ENCODE assay signal across 26 mouse cellular contexts in genomic region chr9:41801376-41801775, GRCm38 (mm10).
A peak's percentile ranks its signal among the peaks of the same experiment; 100 is the strongest.
DNase-seq lines count a peak whose midpoint lies in the region; ATAC-seq and TF ChIP-seq lines count a peak whose summit lies in the region.
"Had no signal": no experiment of that assay in that cellular context is flagged by ENCODE, and none has a peak within 500 bp of the region (broad histone marks: within the 10 kb centered on the region; RNA-seq: fewer than 3 reads in every experiment).

No protein-coding gene starts in this region.

- H3K4me1 ChIP-seq in kidney, postnatal 0 days (replicated peaks; ENCODE audit: insufficient read depth, low read length): 0 out of 2 replicates have a peak, but pooled peaks cover 12% of the 10 kb centered on the region
- H3K4me1 ChIP-seq: liver, embryonic 15.5 days had no signal

- TF ChIP-seq CTCF in kidney, postnatal 0 days (IDR thresholded peaks at IDR 0.05; ENCODE audit: low read depth): no peak

- no peak overlapping the region for H3K4me2 ChIP-seq in kidney, postnatal 0 days (ENCODE audit: low read length)
- H3K4me2 ChIP-seq: forebrain, embryonic 13.5 days; heart, embryonic 15.5 days; hindbrain, embryonic 13.5 days; kidney, embryonic 15.5 days; liver, embryonic 15.5 days; lung, embryonic 15.5 days; neural tube, embryonic 13.5 days had no signal

- WGBS in kidney, postnatal 0 days: 51% methylated on average over 4 of the region's 4 CpGs

- H3K36me3 ChIP-seq in kidney, postnatal 0 days (ENCODE audit: insufficient read depth, low read length): no peaks in the 10 kb centered on the region
- H3K36me3 ChIP-seq: heart, embryonic 10.5 days; heart, embryonic 15.5 days; hindbrain, embryonic 13.5 days; kidney, embryonic 15.5 days; liver, embryonic 15.5 days; lung, embryonic 15.5 days; midbrain, embryonic 10.5 days; neural tube, embryonic 13.5 days had no signal

- H3K9ac ChIP-seq in kidney, postnatal 0 days (ENCODE audit: low read depth, low read length): no peak overlapping the region
- H3K9ac ChIP-seq: forebrain, embryonic 13.5 days; heart, embryonic 15.5 days; hindbrain, embryonic 13.5 days; kidney, embryonic 15.5 days; liver, embryonic 15.5 days; lung, embryonic 15.5 days; neural tube, embryonic 13.5 days had no signal

- intact Hi-C loops in heart, postnatal 36 days (cut with DNase I): no loop called here

- no peaks in the 10 kb centered on the region for H3K27me3 ChIP-seq in kidney, postnatal 0 days (ENCODE audit: insufficient read depth, low read length)
- H3K27me3 ChIP-seq: forebrain, embryonic 13.5 days; heart, embryonic 15.5 days; hindbrain, embryonic 13.5 days; kidney, embryonic 15.5 days; liver, embryonic 15.5 days; lung, embryonic 15.5 days; neural tube, embryonic 13.5 days had no signal

- no peak overlapping the region for H3K27ac ChIP-seq in kidney, postnatal 0 days
- H3K27ac ChIP-seq: forebrain, embryonic 13.5 days; heart, embryonic 10.5 days; heart, embryonic 15.5 days; hindbrain, embryonic 13.5 days; kidney, embryonic 15.5 days; liver, embryonic 15.5 days; lung, embryonic 15.5 days; midbrain, embryonic 10.5 days; neural tube, embryonic 13.5 days had no signal

- peak; percentile 31 for DNase-seq in kidney, postnatal 0 days (ENCODE audit: low spot score)
- no peak for DNase-seq in kidney, adult 9 months
- peak; percentile 92 for DNase-seq in NIH3T3 (ENCODE audit: low read depth)
- DNase-seq in fat pad, adult 2 months (ENCODE audit: extremely low read depth, low read depth, low spot score): peak; percentile 26
- no peak for DNase-seq in heart, postnatal 36 days
- no peak for DNase-seq in kidney, postnatal 10 days
- DNase-seq: adrenal gland, adult 8-10 months; cerebellum, adult 2 months; cerebellum, postnatal 14 days; gastrocnemius, postnatal 14 days; kidney, adult 11 months; layer of hippocampus, postnatal 36 days; left cerebral cortex, postnatal 4 days; right cerebral cortex, postnatal 4 days had no signal

- H3K4me3 ChIP-seq in kidney, postnatal 0 days (replicated peaks; ENCODE audit: low read depth, low read length): no peak overlapping the region
- H3K4me3 ChIP-seq: erythroblast, embryonic 14.5 days; forebrain, embryonic 13.5 days; heart, embryonic 10.5 days; heart, embryonic 15.5 days; hindbrain, embryonic 13.5 days; kidney, embryonic 15.5 days; liver, embryonic 15.5 days; lung, embryonic 15.5 days; midbrain, embryonic 10.5 days; neural tube, embryonic 13.5 days had no signal

- ATAC-seq in kidney, postnatal 0 days (replicated peaks; ENCODE audit: low FRiP score, low read depth): no peak
- no peak for ATAC-seq in inflammation-experienced regulatory T-cells, adult 6 months
- ATAC-seq: activated CD4-positive, CD25-positive, alpha-beta regulatory T cell, adult 4 months; forebrain, embryonic 13.5 days had no signal

- no peaks in the 10 kb centered on the region for H3K9me3 ChIP-seq in kidney, postnatal 0 days (replicated peaks; ENCODE audit: low read length)
- H3K9me3 ChIP-seq: forebrain, embryonic 13.5 days; heart, embryonic 10.5 days; heart, embryonic 15.5 days; hindbrain, embryonic 13.5 days; kidney, embryonic 15.5 days; liver, embryonic 15.5 days; lung, embryonic 15.5 days; midbrain, embryonic 10.5 days; neural tube, embryonic 13.5 days had no signal

Comparison
In these comparisons a context has a peak if more than half of its experiments do, and no peak if none do; other contexts are left out.
1. DNase-seq: peak in kidney, postnatal 0 days (single experiment), NIH3T3 (single experiment) and fat pad, adult 2 months (single experiment); none in kidney, adult 9 months (single experiment), heart, postnatal 36 days (0 of 2) and kidney, postnatal 10 days (single experiment).